Mouse (Mus musculus) forebrain, embryonic 14.5 days (tissue): ENCODE data around the gene C2cd5. TPM values are rescaled to one million over a fixed set of nuclear protein-coding genes. Genes with fewer than 3 reads are reported as not detected.
"Not testable (repeated sequence)": the region's sequence is repeated elsewhere in the genome, so short reads cannot be mapped to it uniquely, and the experiment has no call there.

Experiments
- ATAC-seq: fragments of 200-750 bp; cut with Nextera tagmentation; 2 replicates; pipeline ENCODE4 v1.8.0; 2017; ENCODE audit warnings: mild to moderate bottlenecking, moderate library complexity
- DNase-seq: peaks from one replicate; pipeline ENCODE4 v3.0.0-alpha.2; 2015; ENCODE audit warnings: low spot score
- H3K27ac ChIP-seq: fragments of 300-500 bp; sonication (generic); 2 replicates; pipeline ENCODE4 v1.5.1; 2014; ENCODE audit warnings: low read depth, mild to moderate bottlenecking, control low read depth, low read length, moderate library complexity
- H3K27me3 ChIP-seq: fragments of 300-500 bp; sonication (generic); replicated peaks from 2 replicates; pipeline ENCODE4 v1.6.1; 2014; ENCODE audit warnings: low read length, control low read depth, mixed read lengths; ENCODE audit not compliant: control insufficient read depth, insufficient read depth
- H3K36me3 ChIP-seq: fragments of 300-500 bp; sonication (generic); 2 replicates; pipeline ENCODE4 v1.6.1; 2014; ENCODE audit warnings: low read length, control low read depth; ENCODE audit not compliant: control insufficient read depth, insufficient read depth
- H3K4me1 ChIP-seq: fragments of 300-500 bp; sonication (generic); 2 replicates; pipeline ENCODE4 v1.6.1; 2014; ENCODE audit warnings: antibody characterized with exemption, low read length, control low read depth; ENCODE audit not compliant: control insufficient read depth, insufficient read depth
- H3K4me2 ChIP-seq: fragments of 300-500 bp; sonication (generic); 2 replicates; pipeline ENCODE4 v1.6.1; 2014; ENCODE audit warnings: mild to moderate bottlenecking, control low read depth, low read length
- H3K4me3 ChIP-seq: fragments of 300-500 bp; sonication (generic); 2 replicates; pipeline ENCODE4 v1.5.1; 2014; ENCODE audit warnings: low read depth, low read length, control low read depth
- H3K9ac ChIP-seq: fragments of 300-500 bp; sonication (generic); 2 replicates; pipeline ENCODE4 v1.6.1; 2014; ENCODE audit warnings: mild to moderate bottlenecking, low read length, control low read depth, moderate library complexity
- H3K9me3 ChIP-seq: fragments of 300-500 bp; sonication (generic); replicated peaks from 2 replicates; pipeline ENCODE4 v1.6.1; 2016; ENCODE audit warnings: low read length, control low read depth, mixed read lengths; ENCODE audit not compliant: control insufficient read depth
- WGBS: fragments of 180-500 bp; shearing (Covaris S2); extraction: QIAGEN DNeasy Blood & Tissue Kit; methylation state at CpG from one replicate; pipeline ENCODE4 v1.1.7; 2014; 5-methylcytosine and 5-hydroxymethylcytosine counted together
- polyA plus RNA-seq: library from polyadenylated mRNA; unstranded; fragments of >200 nt; fragmentation: Nextera tagmentation; extraction: Ambion mirVana; gene quantifications from 2 replicates; pipeline ENCODE4 v1.2.1, GENCODE M21; 2014

The C2cd5 gene
- polyA plus RNA-seq, 1 experiment from 2014 or later: 23.3 TPM

- WGBS: 88% methylated on average over 9 of the region's 9 CpGs
- H3K27ac ChIP-seq, H3K4me2 ChIP-seq, DNase-seq, H3K9me3 ChIP-seq, ATAC-seq, H3K4me3 ChIP-seq, H3K9ac ChIP-seq, H3K27me3 ChIP-seq, H3K36me3 ChIP-seq, H3K4me1 ChIP-seq: not testable (repeated sequence)
Measured at GRCm38 (mm10) chr6:143005209-143005608, 94.7 kb downstream of the C2cd5 start.

GRCm38 (mm10) chr6:143004801-143005200 lies 95.1 kb downstream of the C2cd5 start:
- no peak overlapping the region for H3K4me3 ChIP-seq
- no peak for DNase-seq
- no peak overlapping the region for H3K27ac ChIP-seq
- no peak overlapping the region for H3K4me2 ChIP-seq
- ATAC-seq: no peak
- no peaks in the 10 kb centered on the region for H3K27me3 ChIP-seq
- H3K9me3 ChIP-seq: no peaks in the 10 kb centered on the region
- no peaks in the 10 kb centered on the region for H3K4me1 ChIP-seq
- no peak overlapping the region for H3K9ac ChIP-seq
- WGBS: 82% methylated on average over 9 of the region's 9 CpGs
- peaks cover 2% of the 10 kb centered on the region; the same call in 1 of the 2 replicates for H3K36me3 ChIP-seq

GRCm38 (mm10) chr6:142998221-142998999 lies 101.5 kb downstream of the C2cd5 start:
- Histone ChIP-seq H3K9ac (no peak overlapping the region), H3K4me3 (no peak overlapping the region), H3K36me3 (no peaks in the 10 kb centered on the region), H3K27ac (no peak overlapping the region), H3K4me2 (no peak overlapping the region), H3K4me1 (peaks cover 2% of the 10 kb centered on the region; the same call in 1 of the 2 replicates), H3K9me3 (no peaks in the 10 kb centered on the region), H3K27me3 (no peaks in the 10 kb centered on the region)
- 84% methylated on average over 12 of the region's 12 CpGs for WGBS
- no peak for DNase-seq
- no peak for ATAC-seq

- no peaks in the 10 kb centered on the region for H3K9me3 ChIP-seq
- DNase-seq (no peak), ATAC-seq (no peak)
- peaks cover 2% of the 10 kb centered on the region for H3K27me3 ChIP-seq
- no peak overlapping the region for H3K4me2 ChIP-seq
- H3K9ac ChIP-seq: no peak overlapping the region
- H3K4me1 ChIP-seq: peaks cover 2% of the 10 kb centered on the region; the same call in 1 of the 2 replicates
- no peak overlapping the region for H3K27ac ChIP-seq
- 76% methylated on average over 3 of the region's 3 CpGs for WGBS
- H3K36me3 ChIP-seq: no peaks in the 10 kb centered on the region
- H3K4me3 ChIP-seq: no peak overlapping the region
Measured at GRCm38 (mm10) chr6:142996887-142997286, 103.1 kb downstream of the C2cd5 start.

- whole genome bisulfite sequencing: 49% methylated on average over 5 of the region's 5 CpGs
- Histone ChIP-seq H3K4me1 (peaks cover 2% of the 10 kb centered on the region; the same call in 1 of the 2 replicates), H3K27ac (no peak overlapping the region), H3K9me3 (no peaks in the 10 kb centered on the region), H3K9ac (no peak overlapping the region), H3K27me3 (peaks cover 4% of the 10 kb centered on the region), H3K4me3 (no peak overlapping the region), H3K4me2 (no peak overlapping the region), H3K36me3 (no peaks in the 10 kb centered on the region)
- ATAC-seq (peak; percentile 42), DNase-seq (peak; percentile 50)
Measured at GRCm38 (mm10) chr6:142995567-142995966, 104.4 kb downstream of the C2cd5 start.

- Histone ChIP-seq H3K9me3 (no peaks in the 10 kb centered on the region), H3K4me2 (no peak overlapping the region), H3K27ac (no peak overlapping the region), H3K36me3 (no peaks in the 10 kb centered on the region), H3K4me1 (peaks cover 2% of the 10 kb centered on the region; the same call in 1 of the 2 replicates), H3K4me3 (no peak overlapping the region), H3K27me3 (peaks cover 4% of the 10 kb centered on the region), H3K9ac (no peak overlapping the region)
- ATAC-seq (peak; percentile 78), DNase-seq (peak; percentile 79)
- 17% methylated on average over 7 of the region's 7 CpGs for WGBS
Measured at GRCm38 (mm10) chr6:142994821-142995220, 105.1 kb downstream of the C2cd5 start.

GRCm38 (mm10) chr6:142993705-142994698 lies 105.9 kb downstream of the C2cd5 start:
- Histone ChIP-seq H3K27me3 (peaks cover 4% of the 10 kb centered on the region), H3K4me3 (no peak overlapping the region), H3K4me1 (peaks cover 2% of the 10 kb centered on the region; the same call in 1 of the 2 replicates), H3K27ac (no peak overlapping the region), H3K4me2 (no peak overlapping the region), H3K36me3 (no peaks in the 10 kb centered on the region), H3K9me3 (no peaks in the 10 kb centered on the region), H3K9ac (no peak overlapping the region)
- ATAC-seq (peak; percentile 35; the same call in 1 of the 2 replicates), DNase-seq (no peak)
- 33% methylated on average over 14 of the region's 14 CpGs for WGBS

GRCm38 (mm10) chr6:142992971-142993370 lies 107.0 kb downstream of the C2cd5 start:
- Histone ChIP-seq H3K36me3 (no peaks in the 10 kb centered on the region), H3K9me3 (no peaks in the 10 kb centered on the region), H3K4me1 (peaks cover 2% of the 10 kb centered on the region; the same call in 1 of the 2 replicates), H3K4me2 (no peak overlapping the region), H3K9ac (no peak overlapping the region), H3K4me3 (no peak overlapping the region), H3K27me3 (peaks cover 4% of the 10 kb centered on the region), H3K27ac (no peak overlapping the region)
- DNase-seq: no peak
- 76% methylated on average over 2 of the region's 2 CpGs for WGBS
- ATAC-seq: no peak
